Mouse (Mus musculus) frontal cortex, postnatal 36 days (tissue): ENCODE data around the gene Col24a1.

ENCODE experiments used
- DNase-seq, 2 experiments: peaks; one replicate each; pipeline ENCODE4 v3.0.0; 2022; ENCODE audit warnings: low spot score in 2 of 2

The Col24a1 gene

DNA sequence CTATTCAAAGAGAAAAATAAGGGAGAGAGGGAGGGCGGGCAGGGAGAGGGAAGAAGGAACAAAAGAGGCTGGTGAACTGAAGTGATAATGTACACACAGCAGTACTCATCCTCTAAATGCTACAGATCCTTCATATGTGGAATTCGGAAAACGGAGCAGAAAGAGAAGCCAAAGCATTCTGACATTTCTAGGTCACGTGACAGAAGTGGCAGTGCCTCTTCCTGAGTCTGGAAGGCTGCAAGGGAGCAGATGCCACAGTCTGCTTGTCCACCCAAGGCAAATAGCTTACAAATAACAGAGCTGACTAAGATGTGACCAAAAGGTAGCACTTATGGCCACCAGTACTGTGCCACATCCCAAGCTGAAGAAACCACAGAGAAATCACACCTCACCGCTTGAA is 164.8 kb downstream of the Col24a1 start:
- DNase-seq = no peak

DNA sequence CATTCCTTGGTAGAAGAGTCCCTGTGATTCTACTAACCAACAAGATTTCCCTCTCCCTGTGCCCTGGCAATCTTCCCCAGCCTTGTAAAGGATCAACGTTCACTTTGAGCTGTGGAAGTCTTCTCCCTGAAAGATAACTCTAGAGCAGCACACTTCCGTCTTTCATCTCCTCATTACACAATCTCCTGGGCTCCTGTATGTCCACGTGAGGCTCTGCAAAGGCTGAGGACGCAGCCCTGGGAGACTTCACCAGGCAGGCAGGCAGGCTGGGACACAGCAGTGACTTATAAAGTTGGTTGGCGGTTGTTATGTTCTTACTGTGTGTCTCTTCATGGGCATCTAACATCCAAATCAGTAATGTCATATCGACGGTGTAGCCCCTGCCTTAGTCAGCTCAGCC is 170.1 kb downstream of the Col24a1 start:
- DNase-seq = no peak

DNA sequence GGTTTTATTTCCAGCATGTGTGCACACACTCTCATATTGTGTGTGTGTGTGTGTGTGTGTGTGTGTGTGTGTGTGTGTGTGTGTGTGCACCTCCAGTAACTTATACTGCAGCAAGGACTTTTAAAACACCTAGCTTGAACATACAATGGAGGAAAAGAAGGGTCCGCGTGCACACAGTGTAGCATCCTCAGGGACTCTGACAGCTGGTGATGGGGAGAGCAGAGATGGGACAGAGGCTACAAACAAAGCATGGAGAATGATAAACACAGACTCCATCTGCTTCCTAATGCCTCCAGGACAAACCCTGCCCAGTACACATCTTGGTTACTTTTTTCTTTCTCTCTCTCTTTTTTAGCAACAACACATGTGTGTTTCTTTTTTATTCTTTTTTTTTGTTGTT is 171.5 kb downstream of the Col24a1 start:
- no peak for DNase-seq

DNA sequence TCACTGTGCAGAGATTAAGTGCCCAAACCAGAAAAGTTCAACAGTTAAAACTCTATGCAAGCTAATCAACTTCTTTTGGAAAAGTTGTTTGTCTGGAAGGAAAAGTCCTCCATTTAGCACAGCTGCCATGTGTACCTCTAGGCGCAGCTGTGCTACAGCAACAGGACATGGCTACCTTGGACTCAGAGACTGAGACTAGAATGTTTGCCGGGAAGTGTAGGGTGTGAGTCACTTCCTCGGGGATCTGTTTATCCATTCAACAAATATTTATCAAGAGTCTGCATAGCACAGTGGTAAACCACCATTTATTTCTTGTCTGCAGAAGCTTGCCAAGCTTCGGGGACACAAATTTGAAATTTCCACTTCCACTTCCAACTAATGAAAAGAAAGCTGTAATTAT is 178.8 kb downstream of the Col24a1 start:
- no peak for DNase-seq

DNA sequence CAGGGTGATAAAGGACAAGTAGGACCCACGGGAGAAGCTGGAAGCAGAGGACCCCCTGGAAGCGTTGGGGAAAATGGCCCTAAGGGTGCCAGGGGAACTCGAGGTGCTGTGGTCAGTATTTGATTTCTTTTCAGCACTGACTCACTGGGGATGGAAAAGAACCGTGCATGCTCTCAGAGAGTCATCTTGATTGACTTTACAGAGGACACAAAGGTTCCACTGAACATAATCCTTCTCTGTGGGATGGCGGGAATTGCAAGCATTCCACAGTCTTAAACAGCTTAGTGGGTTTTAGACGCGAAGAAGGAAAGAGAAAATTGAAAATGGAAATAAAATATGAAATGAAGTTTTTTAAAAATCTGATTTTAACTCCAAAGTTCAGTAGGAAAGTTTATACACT is 181.9 kb downstream of the Col24a1 start:
- no peak for DNase-seq

DNA sequence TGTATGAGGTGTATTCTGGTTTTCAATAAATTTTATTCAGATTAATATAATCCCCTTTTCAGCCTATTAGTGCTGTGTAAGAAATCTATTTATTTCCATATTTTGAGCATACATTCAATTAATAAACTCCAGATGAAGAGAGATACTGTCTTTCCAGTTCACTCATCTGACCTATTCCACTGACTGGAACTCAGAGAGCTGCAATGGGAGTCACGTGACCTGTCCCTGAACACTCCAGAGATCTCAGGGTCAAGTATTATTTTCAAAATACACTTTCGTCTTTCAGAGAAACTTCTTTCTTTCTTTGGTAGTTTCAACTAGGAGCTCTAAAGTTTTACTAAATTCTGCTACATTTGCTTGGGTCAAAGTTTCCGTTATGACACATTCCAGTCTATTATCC is 184.4 kb downstream of the Col24a1 start:
- DNase-seq = no peak

DNA sequence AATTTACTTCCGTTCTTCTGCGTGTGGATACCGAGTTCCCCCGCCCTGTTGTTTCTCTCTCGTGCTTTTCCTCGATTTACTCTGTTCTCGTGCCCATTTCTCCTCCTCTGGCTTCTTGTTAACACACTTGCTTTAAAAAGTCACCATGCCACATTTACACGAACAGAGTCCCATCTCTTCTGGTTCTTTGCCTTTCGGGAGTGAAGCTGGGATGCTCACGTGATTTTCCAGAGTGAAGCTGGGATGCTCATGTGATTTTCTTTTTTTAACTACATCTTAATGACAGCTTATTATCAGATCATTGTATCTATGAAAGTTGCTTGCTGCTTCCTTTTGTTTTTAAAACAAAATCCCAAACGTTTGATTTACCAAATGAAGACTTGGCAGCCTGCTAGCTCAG is 184.8 kb downstream of the Col24a1 start:
- no peak for DNase-seq

DNA sequence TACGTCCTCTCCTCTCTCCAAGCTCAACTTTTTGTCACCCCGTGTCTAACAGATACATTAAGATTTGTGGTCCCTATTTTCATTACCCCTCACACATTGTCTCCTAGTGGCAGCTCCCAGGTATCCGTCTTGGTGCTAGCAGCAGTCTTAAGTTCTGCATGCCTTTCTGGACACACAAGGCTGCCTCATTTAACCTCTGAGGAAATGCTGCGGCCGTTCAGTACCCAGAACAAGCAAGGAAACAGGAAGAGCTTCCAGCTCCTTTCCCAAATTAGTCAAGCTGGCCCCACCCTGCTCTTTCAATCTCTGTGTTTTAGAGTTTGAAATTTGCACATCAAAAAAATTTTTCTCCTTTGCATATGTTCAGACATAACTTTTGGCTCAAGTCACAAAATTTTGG is 186.2 kb downstream of the Col24a1 start:
- no peak for DNase-seq

DNA sequence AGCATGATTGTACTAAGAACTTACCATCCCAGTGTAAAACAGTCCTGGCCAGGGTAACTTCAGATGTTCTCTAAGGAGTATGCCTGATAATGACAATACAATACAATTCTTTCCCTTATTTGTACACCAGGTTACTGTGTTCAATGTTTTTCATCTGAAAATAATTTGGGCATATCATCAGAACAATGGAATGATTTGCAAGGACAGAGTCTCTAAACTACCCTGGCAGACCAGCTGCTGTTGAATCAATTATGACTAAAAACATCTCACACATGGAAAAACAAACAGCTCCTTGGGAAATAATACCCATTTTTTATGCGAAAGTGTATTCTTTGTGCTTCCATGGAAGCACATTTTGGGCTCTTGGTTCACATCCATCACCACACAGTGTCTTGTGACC is 198.0 kb downstream of the Col24a1 start:
- no peak for DNase-seq

DNA sequence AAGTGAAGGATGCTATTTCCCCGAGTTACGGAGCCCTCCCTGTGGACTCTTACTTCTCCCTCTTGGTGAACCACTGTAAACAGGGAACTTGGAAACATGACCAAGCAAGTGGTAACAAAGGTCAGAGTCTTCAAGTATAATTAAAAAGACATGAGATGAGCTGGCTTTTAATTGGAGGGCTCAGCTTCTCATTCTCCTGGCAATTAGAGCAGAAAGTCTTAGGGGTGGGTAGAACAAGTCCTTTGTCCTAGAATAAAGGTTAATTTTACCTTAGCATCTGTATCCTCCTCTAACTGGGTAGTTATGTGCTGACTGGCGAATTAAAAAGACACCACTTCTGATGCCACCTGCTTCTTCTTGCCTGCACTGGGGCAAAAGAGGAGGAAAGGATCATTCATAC is 199.1 kb downstream of the Col24a1 start:
- no peak for DNase-seq

DNA sequence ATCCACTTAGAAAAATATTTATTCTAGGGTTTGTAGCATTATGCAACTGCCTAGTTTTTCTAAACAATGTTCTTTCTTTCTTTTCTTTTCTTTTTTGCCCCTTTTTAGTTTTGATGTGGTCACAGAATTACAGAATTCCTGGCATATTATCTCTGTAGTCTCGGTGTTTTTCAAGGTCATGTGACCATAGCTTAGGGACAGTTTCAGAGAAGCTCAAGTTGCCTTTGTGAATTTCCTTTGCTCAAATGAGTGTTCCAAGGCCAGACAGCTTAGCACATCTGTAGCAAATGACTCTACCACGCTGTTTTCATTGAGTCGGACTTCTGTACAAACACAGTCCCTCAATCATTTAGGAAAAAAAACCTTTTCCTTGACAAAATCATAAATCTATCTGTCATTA is 205.9 kb downstream of the Col24a1 start:
- no peak for DNase-seq

DNA sequence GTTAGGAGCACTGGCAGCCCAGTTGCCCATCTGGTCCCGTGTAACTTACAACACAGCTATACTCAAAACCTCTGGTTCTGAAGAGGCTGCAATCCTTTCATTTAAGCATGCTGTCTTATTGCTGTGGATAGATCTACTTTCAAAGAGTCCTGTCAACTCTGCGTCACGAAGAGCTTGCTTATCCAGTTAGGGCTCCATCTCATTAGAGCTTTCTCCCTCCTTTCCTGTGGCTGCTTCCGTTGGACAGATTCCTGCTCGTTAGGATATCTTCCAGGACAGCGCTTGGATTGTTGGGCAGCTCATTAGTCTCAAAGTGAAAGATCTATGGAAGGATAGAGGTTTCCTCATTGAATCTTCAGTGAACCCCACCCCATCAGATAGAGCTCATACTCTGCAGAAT is 206.6 kb downstream of the Col24a1 start:
- no peak for DNase-seq

DNA sequence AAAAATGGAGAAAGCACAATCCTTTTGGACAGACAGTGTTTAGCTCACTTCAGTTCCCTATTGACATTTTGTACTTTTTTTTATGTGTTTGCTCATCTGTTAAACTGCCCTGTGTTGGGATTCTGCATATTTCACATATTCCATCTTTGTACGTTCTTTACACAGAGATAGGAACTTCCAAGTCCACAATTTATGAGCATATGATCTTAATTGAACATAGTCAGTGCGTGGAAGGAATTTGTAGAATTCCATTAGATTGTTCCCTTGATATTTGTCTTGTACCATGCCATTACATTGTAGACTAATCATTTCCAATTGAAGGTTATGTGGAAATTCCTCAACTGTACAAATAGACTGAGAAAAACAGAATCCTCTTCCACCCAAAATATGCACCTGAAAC is 212.6 kb downstream of the Col24a1 start:
- DNase-seq = no peak

DNA sequence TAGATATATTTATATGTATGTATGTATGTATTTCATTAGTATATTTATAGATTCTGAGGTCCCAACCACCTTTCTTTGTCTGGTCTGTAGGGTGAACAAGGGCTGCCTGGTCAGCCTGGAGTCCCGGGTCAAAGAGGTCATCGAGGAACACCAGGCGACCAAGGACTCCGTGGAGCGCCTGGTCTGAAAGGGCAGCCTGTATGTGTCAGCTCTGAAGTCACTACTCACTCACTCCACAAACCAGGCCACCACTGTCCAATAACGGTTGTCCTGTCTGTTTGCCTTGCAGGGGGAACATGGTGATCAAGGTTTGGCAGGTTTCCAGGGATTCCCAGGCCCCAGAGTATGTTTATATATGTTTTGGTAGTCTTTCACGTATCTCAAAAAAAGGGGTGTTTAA is 216.3 kb downstream of the Col24a1 start:
- no peak for DNase-seq

DNA sequence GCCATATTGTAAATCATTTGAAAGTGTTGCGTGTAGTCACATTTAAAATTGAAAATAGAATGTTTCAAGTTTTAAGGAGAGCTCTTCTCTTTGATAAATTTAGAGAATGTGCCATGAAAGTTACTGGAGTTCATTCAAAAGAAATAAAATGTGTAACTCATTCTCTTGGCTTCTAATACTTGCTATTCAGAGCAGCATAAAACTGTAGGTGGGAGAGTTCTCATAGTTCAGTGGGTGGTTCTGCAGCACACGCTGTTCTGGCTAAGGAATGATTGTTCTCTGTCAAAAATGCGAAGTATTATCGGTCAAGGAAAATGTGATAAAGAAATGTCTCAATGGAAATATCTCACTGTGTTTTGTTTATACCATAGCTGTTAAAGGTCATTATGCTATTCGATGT is 221.9 kb downstream of the Col24a1 start:
- DNase-seq = no peak

DNA sequence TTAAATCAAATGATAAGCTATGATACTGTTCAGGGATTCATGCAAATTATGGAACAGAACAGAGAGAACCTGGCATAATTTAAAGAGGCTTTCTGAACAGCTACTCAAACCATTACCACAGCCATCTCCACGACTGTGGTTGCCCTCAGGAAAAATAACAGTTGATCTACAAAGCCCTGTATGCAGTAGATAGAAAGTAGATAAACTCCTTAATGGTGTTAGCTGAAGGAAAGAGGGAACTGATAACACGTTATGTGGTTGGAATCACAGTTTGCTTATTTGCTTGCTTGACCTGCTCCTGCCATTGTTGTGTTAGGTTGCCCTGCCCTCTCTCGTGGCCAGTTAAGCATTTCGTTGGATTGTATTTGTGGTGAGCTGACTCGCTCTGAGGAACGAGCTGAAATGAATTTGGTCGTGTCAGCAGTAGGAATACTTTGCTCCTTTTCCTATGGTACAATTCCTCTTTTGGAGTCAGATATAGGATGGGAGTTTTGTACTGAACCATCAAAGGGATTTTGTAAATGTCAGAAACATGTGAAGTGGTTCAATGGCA is 229.3 kb downstream of the Col24a1 start:
- DNase-seq = no peak

DNA sequence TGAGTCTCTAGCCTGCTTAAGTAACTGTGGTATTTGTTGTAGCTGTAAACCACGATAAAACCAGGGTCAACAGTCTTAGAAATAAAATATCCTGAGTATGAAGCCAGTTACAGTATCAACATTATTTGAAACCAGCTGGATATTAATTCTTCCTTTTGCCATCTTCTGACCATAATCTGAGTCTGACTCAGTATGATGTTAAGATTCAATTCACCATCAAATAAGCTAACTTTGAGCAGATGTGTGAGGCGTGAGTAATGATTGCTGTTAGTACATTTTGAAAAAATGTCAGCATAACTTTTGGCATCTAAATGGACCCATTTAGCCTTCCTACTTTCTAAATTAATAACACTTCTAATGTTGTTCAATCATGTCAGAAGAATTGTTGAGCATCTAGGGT is 230.0 kb downstream of the Col24a1 start:
- no peak for DNase-seq

DNA sequence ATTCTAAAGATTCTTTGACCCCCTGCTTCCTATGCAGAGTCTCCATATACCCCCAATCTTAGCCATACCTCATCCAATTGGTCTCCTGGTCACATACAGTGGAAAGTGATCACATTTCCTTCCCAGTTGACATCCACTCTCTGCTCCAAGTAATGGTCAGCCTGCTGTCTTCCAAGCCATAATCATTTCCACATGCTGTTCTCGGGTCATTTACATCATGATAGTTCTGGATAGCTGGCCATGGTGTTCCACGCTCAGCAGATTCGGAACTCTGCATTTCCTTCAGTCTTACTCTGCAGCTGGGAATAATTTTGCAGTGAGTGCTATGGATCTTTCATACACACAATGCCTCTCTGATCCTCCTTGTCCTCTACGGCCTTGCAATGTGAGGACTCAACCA is 233.0 kb downstream of the Col24a1 start:
- DNase-seq = no peak

DNA sequence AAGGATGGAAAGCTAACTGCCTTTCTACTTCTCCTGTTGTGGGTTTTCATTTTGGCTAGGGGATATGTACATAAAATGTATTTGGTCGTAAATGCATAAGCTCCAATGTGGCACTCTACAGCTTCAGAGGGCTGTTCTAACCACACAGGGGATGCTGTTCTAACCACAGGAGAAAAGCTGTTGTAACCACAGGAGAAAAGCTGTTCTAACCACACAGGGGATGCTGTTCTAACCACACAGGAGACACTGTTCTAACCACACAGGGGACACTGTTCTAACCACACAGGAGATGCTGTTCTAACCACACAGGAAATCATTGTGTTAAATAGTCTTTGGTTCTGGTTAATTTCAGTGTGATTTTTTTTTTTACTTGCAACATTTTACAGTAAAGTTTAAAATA is 245.6 kb downstream of the Col24a1 start:
- DNase-seq = no peak

DNA sequence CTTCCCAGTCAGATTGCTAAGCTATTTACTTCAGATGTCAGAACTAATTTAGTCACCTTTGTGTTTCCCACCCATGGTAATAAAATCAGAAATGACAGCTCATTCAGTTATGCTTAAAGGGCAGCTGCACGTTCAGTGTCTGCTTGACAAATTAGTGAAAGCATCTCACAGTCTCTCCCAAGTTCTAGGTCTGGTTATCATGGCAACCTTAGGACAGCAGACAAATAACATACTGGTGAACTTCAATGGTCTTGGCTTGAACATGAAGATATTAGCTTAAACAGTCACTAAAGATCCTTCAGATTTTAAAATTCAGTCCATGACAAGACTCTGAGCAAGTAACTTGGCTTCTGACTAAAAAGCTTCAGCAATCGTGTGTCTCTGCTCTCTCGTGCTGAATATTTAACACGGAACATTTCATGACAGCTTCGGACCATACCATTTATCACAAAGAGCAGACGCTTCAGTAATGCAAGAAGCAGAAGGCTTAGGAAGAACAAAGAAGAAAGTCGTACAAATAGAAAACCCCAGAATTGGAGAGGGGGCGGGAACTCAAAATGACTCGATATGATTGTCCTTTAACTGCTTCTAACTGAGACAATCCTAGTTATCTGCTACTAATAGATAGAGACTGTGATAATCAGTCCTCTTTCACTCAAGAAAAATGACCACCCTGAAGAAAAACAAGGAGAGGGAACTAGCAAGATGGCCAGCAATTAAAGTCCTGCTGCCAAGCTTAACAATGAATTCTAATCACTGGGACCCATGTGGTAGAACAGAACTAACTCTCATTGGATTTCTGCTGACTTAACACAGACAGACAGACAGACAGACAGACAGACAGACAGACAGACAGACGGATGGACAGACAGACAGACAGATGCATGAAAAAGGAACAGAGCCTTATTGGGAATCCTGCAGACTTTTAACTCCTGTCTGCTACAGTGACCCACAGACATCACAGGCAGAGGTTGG is 256.5 kb downstream of the Col24a1 start:
- no peak for DNase-seq

DNA sequence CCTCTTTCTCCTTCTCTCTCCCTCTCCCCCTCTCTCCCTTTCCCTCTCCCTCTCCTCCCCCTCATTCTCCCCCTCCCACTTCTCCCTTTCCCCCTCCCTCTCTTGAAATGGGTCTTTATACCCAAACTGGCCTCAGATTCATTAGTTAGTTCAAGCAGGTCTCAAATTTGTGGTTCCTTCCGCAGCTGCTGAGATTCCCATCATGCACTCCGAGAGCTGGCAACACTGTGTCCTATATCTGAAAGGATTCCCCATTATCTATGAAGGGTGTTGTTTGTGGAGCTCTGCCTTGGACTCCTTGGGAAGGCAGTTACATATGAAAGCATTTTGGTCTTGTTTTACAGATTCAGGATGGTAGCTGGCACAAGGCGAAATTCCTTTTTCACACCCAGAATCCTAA is 257.9 kb downstream of the Col24a1 start:
- DNase-seq = no peak

DNA sequence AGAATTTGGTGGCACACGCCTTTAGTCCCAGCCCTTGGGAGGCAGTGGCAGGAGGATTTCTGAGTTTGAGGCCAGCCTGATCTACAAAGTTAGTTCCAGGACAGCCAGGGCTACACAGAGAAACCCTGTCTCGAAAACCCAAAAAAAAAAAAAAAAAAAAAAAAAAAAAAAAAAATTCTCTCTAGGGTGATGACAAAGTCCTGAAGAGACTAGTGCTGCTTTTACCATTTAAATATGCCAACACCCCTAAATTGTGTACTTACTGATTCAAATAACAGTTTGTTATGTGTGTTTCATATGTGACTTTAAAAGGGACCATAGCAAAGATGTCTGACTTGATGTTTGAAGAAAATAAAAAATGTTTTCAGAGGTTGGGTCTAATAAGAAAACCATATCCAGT is 262.1 kb downstream of the Col24a1 start:
- no peak for DNase-seq

DNA sequence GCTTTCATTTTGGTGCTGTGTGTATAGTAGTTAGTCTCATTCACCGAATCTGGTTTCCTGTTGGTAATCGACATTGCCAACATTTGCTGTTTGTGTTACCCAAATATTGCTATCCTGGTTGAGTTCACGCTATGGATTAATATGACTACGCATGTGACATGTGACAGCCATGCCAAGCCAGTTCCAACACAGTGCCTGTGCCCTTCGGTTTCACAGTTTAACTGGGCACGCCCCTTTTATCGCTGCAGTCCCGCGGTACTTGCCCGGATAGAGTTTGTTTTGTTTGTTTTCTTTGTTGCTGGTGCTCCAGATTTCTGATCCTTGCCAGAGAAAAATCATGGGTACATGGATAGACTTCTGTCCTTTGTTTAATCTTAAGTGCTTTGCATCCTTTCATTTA is 263.9 kb downstream of the Col24a1 start:
- no peak for DNase-seq

DNA sequence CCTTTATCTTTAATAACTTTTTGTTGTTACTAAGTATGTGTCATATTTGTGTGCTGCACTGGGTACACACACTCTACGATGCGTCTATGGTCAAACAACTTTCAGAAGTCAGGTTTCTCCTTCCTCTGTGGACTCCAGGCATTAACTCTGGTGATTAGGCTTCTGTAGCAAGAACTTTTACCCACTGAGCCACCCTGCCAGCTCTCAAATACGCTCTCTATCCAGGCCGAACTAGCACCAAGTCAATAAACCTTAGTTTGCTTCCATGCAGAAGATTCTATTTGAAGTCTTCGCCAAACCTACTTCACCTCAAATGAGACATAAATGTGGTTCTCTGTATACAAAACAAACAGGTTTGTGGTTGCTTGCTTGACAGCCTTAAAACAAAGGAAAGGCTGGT is 267.4 kb downstream of the Col24a1 start:
- DNase-seq = no peak
